Mouse (Mus musculus): ENCODE data around the gene Sppl2c. TPM values are rescaled to one million over a fixed set of nuclear protein-coding genes. Genes with fewer than 3 reads are reported as not detected.

The Sppl2c gene
- polyA plus RNA-seq, 1 experiment from 2014 or later, result not detected

- peaks cover 84% of the 10 kb centered on the region for H3K27me3 ChIP-seq (replicated peaks; ENCODE audit: low read depth, poor library complexity, severe bottlenecking)
- H3K27ac ChIP-seq (replicated peaks), result no peak overlapping the region
- no peaks in the 10 kb centered on the region for H3K9me3 ChIP-seq
- peaks cover 65% of the 10 kb centered on the region for H3K4me1 ChIP-seq
- peak overlapping the region; percentile 68 for H3K4me3 ChIP-seq
- no peak for DNase-seq (ENCODE audit: low spot score)
- no peaks in the 10 kb centered on the region for H3K36me3 ChIP-seq (replicated peaks)
- 2% methylated on average over 10 of the region's 10 CpGs for WGBS
These were observed 47.0 kb downstream of the Sppl2c start for GRCm38 (mm10) chr11:104233101-104233500.

- Histone ChIP-seq H3K4me1 (peaks cover 65% of the 10 kb centered on the region), H3K27me3 (replicated peaks; ENCODE audit: low read depth, poor library complexity, severe bottlenecking) (peaks cover 80% of the 10 kb centered on the region)
- peak; percentile 38 for DNase-seq (ENCODE audit: low spot score)
These were observed 47.6 kb downstream of the Sppl2c start for GRCm38 (mm10) chr11:104233574-104234206.

GRCm38 (mm10) chr11:104234680-104235079, 48.6 kb downstream of the Sppl2c start:
- no peak overlapping the region for H3K4me3 ChIP-seq

More at GRCm38 (mm10) chr11:104233574-104234206, 47.6 kb downstream of the Sppl2c start:
- Histone ChIP-seq H3K4me3 (peak overlapping the region; percentile 16), H3K36me3 (replicated peaks) (no peaks in the 10 kb centered on the region), H3K9me3 (no peaks in the 10 kb centered on the region), H3K27ac (replicated peaks) (no peak overlapping the region)
- 1% methylated on average over 30 of the region's 30 CpGs for WGBS

GRCm38 (mm10) chr11:104235881-104236280, 49.8 kb downstream of the Sppl2c start:
- H3K4me1 ChIP-seq, result peaks cover 59% of the 10 kb centered on the region
- no peaks in the 10 kb centered on the region for H3K9me3 ChIP-seq
- no peak overlapping the region for H3K4me3 ChIP-seq
- no peaks in the 10 kb centered on the region for H3K36me3 ChIP-seq (replicated peaks)
- H3K27me3 ChIP-seq (replicated peaks; ENCODE audit: low read depth, poor library complexity, severe bottlenecking), result peaks cover 66% of the 10 kb centered on the region
- WGBS, result 77% methylated on average over 2 of the region's 2 CpGs
- DNase-seq (ENCODE audit: low spot score), result no peak
- no peak overlapping the region for H3K27ac ChIP-seq (replicated peaks)

More at GRCm38 (mm10) chr11:104234680-104235079, 48.6 kb downstream of the Sppl2c start:
- Histone ChIP-seq H3K4me1 (peaks cover 65% of the 10 kb centered on the region), H3K36me3 (replicated peaks) (no peaks in the 10 kb centered on the region), H3K27ac (replicated peaks) (no peak overlapping the region), H3K27me3 (replicated peaks; ENCODE audit: low read depth, poor library complexity, severe bottlenecking) (peaks cover 72% of the 10 kb centered on the region), H3K9me3 (no peaks in the 10 kb centered on the region)
- 34% methylated on average over 6 of the region's 6 CpGs for WGBS
- peak; percentile 13 for DNase-seq (ENCODE audit: low spot score)

- H3K27me3 ChIP-seq (replicated peaks; ENCODE audit: low read depth, poor library complexity, severe bottlenecking), result peaks cover 56% of the 10 kb centered on the region
- peaks cover 46% of the 10 kb centered on the region for H3K4me1 ChIP-seq
- 70% methylated on average over 7 of the region's 7 CpGs for WGBS
These were observed 51.1 kb downstream of the Sppl2c start for GRCm38 (mm10) chr11:104237226-104237625.

GRCm38 (mm10) chr11:104237958-104238747, 52.0 kb downstream of the Sppl2c start:
- no peaks in the 10 kb centered on the region for H3K9me3 ChIP-seq
- 70% methylated on average over 13 of the region's 13 CpGs for WGBS
- no peak overlapping the region for H3K27ac ChIP-seq (replicated peaks)
- no peak for DNase-seq (ENCODE audit: low spot score)
- peaks cover 37% of the 10 kb centered on the region for H3K4me1 ChIP-seq
- no peak overlapping the region for H3K4me3 ChIP-seq
- H3K27me3 ChIP-seq (replicated peaks; ENCODE audit: low read depth, poor library complexity, severe bottlenecking), result peaks cover 46% of the 10 kb centered on the region
- H3K36me3 ChIP-seq (replicated peaks), result no peaks in the 10 kb centered on the region

More at GRCm38 (mm10) chr11:104237226-104237625, 51.1 kb downstream of the Sppl2c start:
- no peaks in the 10 kb centered on the region for H3K9me3 ChIP-seq
- H3K27ac ChIP-seq (replicated peaks), result no peak overlapping the region
- no peak overlapping the region for H3K4me3 ChIP-seq
- no peak for DNase-seq (ENCODE audit: low spot score)
- no peaks in the 10 kb centered on the region for H3K36me3 ChIP-seq (replicated peaks)

Other genes with a start within 250 kb of the Sppl2c start
- 54.4 and 56.8 TPM in 2 replicates for gene Nsf, start 232.3 kb upstream of the Sppl2c start, polyA plus RNA-seq (2016; fragmentation: Nextera tagmentation; extraction: Ambion mirVana)
- 71.4 and 73.5 TPM in 2 replicates for gene Arf2, start 219.6 kb upstream of the Sppl2c start, polyA plus RNA-seq (2016; fragmentation: Nextera tagmentation; extraction: Ambion mirVana)
- gene Crhr1, start 53.5 kb upstream of the Sppl2c start, polyA plus RNA-seq (2016; fragmentation: Nextera tagmentation; extraction: Ambion mirVana), result 0.23 and 0.30 TPM in 2 replicates
- 10.7 and 14.7 TPM in 2 replicates for gene Mapt, start 45.1 kb downstream of the Sppl2c start, polyA plus RNA-seq (2016; fragmentation: Nextera tagmentation; extraction: Ambion mirVana)